Mouse (Mus musculus) bone marrow, adult 2 months (tissue): ENCODE data around the gene Spa17. TPM values are rescaled to one million over a fixed set of nuclear protein-coding genes. Genes with fewer than 3 reads are reported as not detected.
A peak's percentile ranks its signal among the peaks of the same experiment; 100 is the strongest.

Experiments
- H3K27ac ChIP-seq: fragments of 200-500 bp; 2 replicates; pipeline ENCODE4 v1.5.1; 2012; ENCODE audit warnings: low read depth, mild to moderate bottlenecking, control low read depth, inconsistent platforms, low read length; ENCODE audit not compliant: control insufficient read depth, poor library complexity, insufficient read depth
- H3K4me1 ChIP-seq: fragments of 200-500 bp; 2 replicates; pipeline ENCODE4 v1.6.1; 2011; ENCODE audit warnings: low read length; ENCODE audit not compliant: control insufficient read depth, insufficient read depth
- H3K4me3 ChIP-seq: fragments of 200-500 bp; replicated peaks from 2 replicates; pipeline ENCODE3; 2011; ENCODE audit warnings: mild to moderate bottlenecking, low read depth, low read length, control low read depth; ENCODE audit not compliant: control insufficient read depth
- CTCF ChIP-seq: fragments of 200-500 bp; IDR thresholded peaks from 2 replicates; pipeline ENCODE4 v1.5.1; 2011; ENCODE audit warnings: low read length, control low read depth; ENCODE audit not compliant: control insufficient read depth, insufficient read depth
- POLR2A ChIP-seq: fragments of 200-500 bp; IDR thresholded peaks from 2 replicates; pipeline ENCODE4 v1.6.1; 2011; ENCODE audit warnings: low read depth, mild to moderate bottlenecking, control low read depth, low read length, borderline replicate concordance; ENCODE audit not compliant: control insufficient read depth
- WGBS: fragments of 180-500 bp; shearing (Covaris S2); methylation state at CpG from one replicate; pipeline ENCODE4 v1.1.7; 2018; 5-methylcytosine and 5-hydroxymethylcytosine counted together
- polyA plus RNA-seq: library from polyadenylated mRNA; stranded (reverse); fragments of >200 nt; gene quantifications from 2 replicates; pipeline ENCODE4 v1.2.4, GENCODE M21; 2011; ENCODE audit warnings: low replicate concordance; ENCODE audit not compliant: missing spikeins, insufficient read depth, insufficient read length

The Spa17 gene
- polyA plus RNA-seq, 1 experiment = 3.7 TPM

DNA sequence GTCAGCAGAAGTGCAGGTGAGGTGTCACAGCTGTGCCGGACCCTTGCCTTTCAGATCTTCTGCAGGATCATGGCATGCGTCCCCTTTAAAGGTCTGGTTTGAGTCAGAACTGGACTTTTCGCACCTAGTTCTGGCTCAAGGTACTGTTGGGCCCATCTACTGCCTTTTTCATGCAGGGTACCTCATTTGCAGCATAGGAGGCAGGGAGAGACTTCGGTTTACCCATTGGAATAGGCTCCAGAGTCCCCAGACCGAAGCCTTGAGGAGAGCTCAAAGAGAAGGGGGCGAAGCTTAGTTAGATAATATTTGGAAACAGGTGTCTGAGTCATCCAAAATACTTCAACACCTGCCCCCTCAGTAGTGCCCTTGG lies 374 bp upstream of the Spa17 start:
- Histone ChIP-seq H3K27ac (peak overlapping the region; percentile 13; the same call in 1 of the 2 replicates), H3K4me3 (peak overlapping the region; percentile 75), H3K4me1 (no peaks in the 10 kb centered on the region; the same call in 1 of the 2 replicates)
- 18% methylated on average over 6 of the region's 6 CpGs for WGBS
- no peak for TF ChIP-seq POLR2A
- TF ChIP-seq CTCF = no peak

DNA sequence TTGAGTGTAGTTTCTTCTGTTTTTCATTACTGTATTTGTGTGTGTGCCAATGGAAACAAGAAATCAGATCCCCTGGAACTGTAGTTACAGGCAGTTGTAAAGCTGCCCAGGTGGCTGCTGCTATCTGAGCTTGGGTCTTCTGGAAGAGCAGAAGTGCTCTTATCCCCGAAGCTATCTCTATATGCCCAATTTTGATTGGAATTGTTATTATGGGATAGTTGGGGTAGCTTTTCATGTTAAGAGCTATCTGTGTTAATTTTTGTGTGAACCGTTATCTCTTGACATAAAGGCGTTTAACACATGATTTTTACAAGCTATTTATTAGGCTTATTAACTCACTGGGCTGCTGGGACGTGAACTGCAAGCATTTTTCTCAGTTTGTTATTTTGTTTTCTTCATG lies 4.0 kb downstream of the Spa17 start:
- TF ChIP-seq POLR2A (no peak), CTCF (no peak)
- H3K4me1 ChIP-seq = no peaks in the 10 kb centered on the region; the same call in 1 of the 2 replicates
- H3K27ac ChIP-seq = no peak overlapping the region
- no peak overlapping the region for H3K4me3 ChIP-seq
- WGBS = 72% methylated on average over 4 of the region's 4 CpGs

DNA sequence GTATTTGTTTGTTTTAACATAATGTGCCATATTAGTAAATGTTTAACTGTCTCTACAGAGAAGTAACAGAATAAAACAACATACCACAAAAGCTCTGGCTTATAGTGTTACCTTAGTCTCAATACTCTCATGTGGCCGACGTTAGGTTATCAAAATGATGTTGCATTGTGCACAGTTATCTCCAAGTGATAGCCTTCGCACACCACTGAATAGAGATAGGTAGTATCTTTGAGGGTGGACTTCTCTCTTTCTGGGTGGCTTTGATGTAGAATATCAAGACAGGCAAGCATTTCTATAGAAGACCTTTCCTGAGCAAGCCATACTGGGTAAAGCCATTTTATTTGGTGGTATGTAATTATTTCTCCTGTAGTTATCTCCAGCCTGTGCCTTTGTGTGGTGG lies 8.4 kb downstream of the Spa17 start:
- H3K27ac ChIP-seq = no peak overlapping the region
- WGBS = 58% methylated on average over 3 of the region's 3 CpGs
- no peak overlapping the region for H3K4me3 ChIP-seq
- no peak for TF ChIP-seq POLR2A
- TF ChIP-seq CTCF = no peak
- no peaks in the 10 kb centered on the region for H3K4me1 ChIP-seq

DNA sequence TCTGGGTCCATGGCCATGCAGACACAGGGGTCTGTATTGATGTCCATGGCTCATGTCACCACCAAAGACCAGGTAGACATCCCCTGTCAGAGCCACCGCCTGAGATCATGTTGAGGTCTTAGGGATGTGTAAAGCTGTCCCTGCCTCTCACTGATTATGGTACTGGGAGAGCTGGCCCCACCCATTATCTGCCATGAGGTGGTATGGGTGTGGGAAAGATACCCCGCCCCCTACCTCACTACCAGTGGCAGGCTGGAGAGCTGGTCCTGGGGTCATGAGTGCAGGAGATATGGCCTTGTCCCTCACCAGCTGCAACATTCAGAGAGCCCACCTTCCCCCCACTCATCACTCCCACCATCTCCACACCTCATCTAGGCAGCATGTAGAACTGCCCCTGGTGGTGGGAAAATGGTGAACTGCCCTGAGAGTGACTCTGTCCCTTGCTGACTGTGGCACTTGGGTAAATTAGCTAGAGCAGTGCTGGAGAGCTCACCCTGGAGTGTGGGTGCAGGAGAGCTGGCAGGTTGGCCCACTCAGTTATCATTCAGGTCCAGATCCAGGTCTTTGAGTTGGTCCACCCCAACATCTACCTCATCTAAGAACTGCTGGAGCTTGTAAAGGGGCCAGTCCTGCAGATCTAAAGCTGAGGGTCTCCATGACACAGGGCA lies 12.8 kb downstream of the Spa17 start:
- Histone ChIP-seq H3K27ac (no peak overlapping the region), H3K4me1 (no peaks in the 10 kb centered on the region), H3K4me3 (no peak overlapping the region)
- TF ChIP-seq CTCF (no peak), POLR2A (no peak)
- 65% methylated on average over 2 of the region's 2 CpGs for WGBS

DNA sequence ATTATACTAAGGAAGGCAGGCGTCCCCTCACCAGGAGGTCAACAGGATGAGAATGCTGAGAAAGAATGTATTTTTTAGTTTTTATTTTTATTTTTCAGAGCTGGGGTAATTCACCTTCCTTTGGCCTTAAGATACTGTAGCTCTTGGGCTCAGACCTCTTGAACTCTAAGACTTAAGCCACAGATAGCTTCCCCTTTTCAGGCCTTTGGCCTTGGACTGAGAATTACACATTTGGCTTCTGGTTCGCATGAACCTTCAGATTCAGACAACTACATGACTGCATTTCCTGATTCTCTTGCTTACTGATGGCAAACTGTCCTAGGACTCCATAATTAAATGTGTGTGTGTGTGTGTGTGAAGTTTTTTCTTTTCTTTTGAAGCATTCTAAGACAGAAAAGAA lies 14.9 kb downstream of the Spa17 start:
- H3K4me1 ChIP-seq = no peaks in the 10 kb centered on the region
- no peak for TF ChIP-seq POLR2A
- no peak for TF ChIP-seq CTCF
- WGBS = 55% methylated on average over 2 of the region's 2 CpGs

DNA sequence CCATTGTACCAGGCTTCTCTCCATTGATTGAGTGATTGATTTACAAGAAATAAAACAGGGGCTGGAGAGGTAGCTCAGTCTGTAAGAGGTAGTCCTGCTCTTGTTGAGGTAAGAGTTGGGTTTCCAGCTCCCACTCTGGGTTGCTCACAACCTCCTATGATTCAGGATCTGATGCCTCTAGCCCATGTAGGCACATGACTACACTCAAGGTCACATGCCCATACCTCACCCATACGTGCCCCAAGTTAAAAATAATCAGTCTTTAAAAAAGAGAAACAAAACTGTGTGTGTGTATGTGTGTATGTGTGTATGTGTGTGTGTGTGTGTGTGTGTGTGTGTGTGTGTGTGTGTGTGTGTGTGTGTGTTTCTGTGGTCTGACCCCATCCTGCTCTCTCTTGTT lies 18.0 kb downstream of the Spa17 start:
- Histone ChIP-seq H3K27ac (no peak overlapping the region), H3K4me3 (no peak overlapping the region), H3K4me1 (no peaks in the 10 kb centered on the region)
- TF ChIP-seq CTCF (no peak), POLR2A (no peak)
- WGBS = 39% methylated on average over 1 of the region's 1 CpGs

More for the DNA sequence above, 14.9 kb downstream of the Spa17 start:
- Histone ChIP-seq H3K4me3 (no peak overlapping the region), H3K27ac (no peak overlapping the region)

DNA sequence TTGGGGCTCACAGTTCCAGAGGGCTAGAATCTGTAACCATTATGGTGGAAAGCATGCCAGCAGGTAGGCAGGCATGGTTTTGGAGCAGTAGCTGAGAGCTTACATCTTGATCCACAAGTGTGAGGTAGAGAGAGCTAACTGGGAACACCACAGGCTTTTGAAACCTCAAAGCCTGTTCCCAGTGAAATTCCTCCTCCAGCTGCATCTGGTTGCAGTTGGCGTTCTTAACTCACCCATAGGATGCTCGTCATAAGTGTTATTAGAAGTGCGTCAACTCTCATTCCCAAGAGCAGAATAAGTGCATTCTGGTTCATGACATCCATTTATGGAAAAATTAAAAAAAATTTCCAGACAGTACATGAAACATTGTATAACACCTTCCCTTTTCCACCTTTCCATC lies 19.8 kb downstream of the Spa17 start:
- Histone ChIP-seq H3K4me3 (no peak overlapping the region), H3K27ac (no peak overlapping the region), H3K4me1 (no peaks in the 10 kb centered on the region)
- no peak for TF ChIP-seq POLR2A
- TF ChIP-seq CTCF = no peak
- WGBS = 91% methylated on average over 3 of the region's 3 CpGs

DNA sequence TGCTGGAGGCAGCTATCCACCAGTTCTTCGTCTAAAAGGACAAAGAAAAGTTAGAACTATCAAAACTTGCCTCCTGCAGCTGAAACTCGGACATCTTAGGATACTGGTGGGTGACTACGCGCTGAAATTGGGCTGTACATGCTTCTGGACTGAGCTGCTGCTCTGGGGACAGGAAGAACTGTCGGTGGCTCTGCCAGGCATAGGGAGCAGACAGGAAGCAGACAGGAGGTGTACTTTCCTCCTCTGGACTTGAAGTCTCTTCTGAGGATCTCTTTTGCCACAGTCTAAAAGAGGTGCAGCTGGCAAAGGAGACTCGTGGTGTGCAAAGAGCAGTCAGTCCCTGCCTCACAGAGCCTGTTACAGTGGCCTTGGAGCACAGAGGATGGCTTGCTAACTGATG lies 20.9 kb downstream of the Spa17 start:
- TF ChIP-seq CTCF (no peak), POLR2A (no peak)
- WGBS = 12% methylated on average over 6 of the region's 6 CpGs
- Histone ChIP-seq H3K4me3 (no peak overlapping the region), H3K4me1 (no peaks in the 10 kb centered on the region), H3K27ac (no peak overlapping the region)

DNA sequence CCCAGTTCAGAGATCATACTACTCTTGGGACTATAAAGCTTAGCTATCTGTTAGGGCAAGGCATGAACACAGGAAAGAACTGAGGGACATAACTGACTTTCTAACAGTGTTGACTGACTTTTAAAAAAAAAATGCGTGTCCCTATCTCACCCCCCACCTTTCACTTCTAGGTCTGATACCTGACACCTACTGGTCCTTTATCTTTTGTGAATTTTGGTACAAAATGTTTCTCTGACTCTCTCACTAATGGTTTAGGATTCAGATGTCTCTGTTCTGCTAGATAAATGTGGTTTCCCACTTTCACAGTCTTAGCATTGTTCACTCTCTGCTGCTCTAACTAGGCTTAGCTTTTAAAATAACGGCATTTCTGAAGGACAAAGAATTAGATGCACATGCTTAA lies 21.5 kb downstream of the Spa17 start:
- H3K27ac ChIP-seq = no peak overlapping the region

More for the DNA sequence above, 21.5 kb downstream of the Spa17 start:
- WGBS = 56% methylated on average over 2 of the region's 2 CpGs
- no peaks in the 10 kb centered on the region for H3K4me1 ChIP-seq
- no peak overlapping the region for H3K4me3 ChIP-seq
- TF ChIP-seq CTCF (no peak), POLR2A (no peak)
